Mouse (Mus musculus) left cerebral cortex, adult 8-10 months (tissue): ENCODE data around the gene Tex29. TPM values are rescaled to one million over a fixed set of nuclear protein-coding genes. Genes with fewer than 3 reads are reported as not detected.

Experiments used
- total RNA-seq, 4 experiments: library from RNA; stranded (reverse); gene quantifications; 2 replicates each; pipeline ENCODE4 v1.2.4; 2022

Gene Tex29
- total RNA-seq, 4 experiments from 2014 or later = not detected

Other genes starting within 250 kb of the Tex29 start
- gene Ankrd10, start 204.7 kb upstream of the Tex29 start, total RNA-seq = 10 to 100 TPM; 37.3 to 49.1 (median 43.7) TPM
- gene 1700016D06Rik, start 139.4 kb upstream of the Tex29 start, total RNA-seq = not detected
- gene Arhgef7, start 112.8 kb upstream of the Tex29 start, total RNA-seq = 100 to 1,000 TPM in 2 of 4 experiments, 10 to 100 TPM in 2; 98.8 to 109 (median 103) TPM